Mouse (Mus musculus) right cerebral cortex, postnatal 14 days (tissue): ENCODE data around the gene Smurf1.

ENCODE experiments used
- DNase-seq: peaks from one replicate; pipeline ENCODE4 v3.0.0; 2022

Smurf1 gene

GRCm38 (mm10) chr5:144952592-144952991 lies 13.1 kb downstream of the Smurf1 start:
- no peak for DNase-seq

DNA sequence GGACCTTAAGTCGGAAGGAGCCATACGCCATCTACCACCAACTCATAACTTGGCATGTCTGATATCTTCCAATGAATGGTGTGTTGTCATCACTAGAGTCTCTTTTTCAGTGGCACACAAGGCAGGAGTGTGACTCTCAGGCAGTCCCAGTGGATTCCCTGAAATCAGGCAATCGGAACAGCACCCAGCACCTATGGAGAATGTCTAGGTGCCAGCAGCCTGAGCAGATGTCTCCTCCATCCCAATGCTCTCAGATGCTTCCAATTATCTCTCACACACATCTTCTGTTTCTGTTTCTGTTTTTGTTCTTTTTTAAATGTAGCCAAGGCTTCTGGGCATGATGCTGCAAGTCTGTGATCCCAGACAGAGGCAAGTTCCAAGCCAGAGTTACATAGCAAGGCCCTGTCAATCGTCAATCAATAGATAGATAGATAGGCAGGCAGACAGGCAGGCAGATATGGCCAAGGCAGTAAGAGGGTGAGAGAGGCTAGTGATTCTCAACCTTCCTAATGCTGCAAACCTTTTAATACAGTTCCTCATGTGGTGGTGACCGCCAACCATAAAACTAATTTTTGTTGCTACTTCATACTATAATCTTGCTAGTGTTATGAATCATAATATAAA lies 15.1 kb downstream of the Smurf1 start:
- no peak for DNase-seq

DNA sequence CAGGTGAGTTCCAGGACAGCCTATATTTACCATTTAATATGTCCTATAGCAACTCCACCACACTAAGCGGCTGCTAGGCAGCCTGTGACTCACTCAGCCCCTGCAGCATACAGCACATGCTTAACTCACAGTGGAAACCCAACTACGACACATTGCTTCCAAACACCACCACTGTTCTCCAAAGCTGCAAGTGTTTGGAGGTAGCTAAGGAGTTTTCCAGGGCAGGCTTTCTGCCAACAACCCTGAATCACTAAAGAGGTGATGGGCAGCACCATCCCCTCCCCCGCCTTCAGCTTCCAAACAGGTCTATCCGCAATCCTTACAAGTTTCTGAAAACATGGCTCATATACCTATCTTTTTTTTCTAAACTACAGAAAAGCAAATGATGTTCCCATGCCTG lies 15.8 kb downstream of the Smurf1 start:
- DNase-seq: no peak

- no peak for DNase-seq
Observed at GRCm38 (mm10) chr5:144948422-144948821, 17.2 kb downstream of the Smurf1 start.

GRCm38 (mm10) chr5:144948002-144948401 lies 17.6 kb downstream of the Smurf1 start:
- no peak for DNase-seq

- DNase-seq: no peak
Observed at GRCm38 (mm10) chr5:144946032-144946431, 19.6 kb downstream of the Smurf1 start.

- DNase-seq: no peak
Observed at GRCm38 (mm10) chr5:144944932-144945331, 20.7 kb downstream of the Smurf1 start.

- DNase-seq: no peak
Observed at GRCm38 (mm10) chr5:144944370-144944769, 21.3 kb downstream of the Smurf1 start.

- DNase-seq: no peak
Observed at GRCm38 (mm10) chr5:144943346-144943745, 22.3 kb downstream of the Smurf1 start.

DNA sequence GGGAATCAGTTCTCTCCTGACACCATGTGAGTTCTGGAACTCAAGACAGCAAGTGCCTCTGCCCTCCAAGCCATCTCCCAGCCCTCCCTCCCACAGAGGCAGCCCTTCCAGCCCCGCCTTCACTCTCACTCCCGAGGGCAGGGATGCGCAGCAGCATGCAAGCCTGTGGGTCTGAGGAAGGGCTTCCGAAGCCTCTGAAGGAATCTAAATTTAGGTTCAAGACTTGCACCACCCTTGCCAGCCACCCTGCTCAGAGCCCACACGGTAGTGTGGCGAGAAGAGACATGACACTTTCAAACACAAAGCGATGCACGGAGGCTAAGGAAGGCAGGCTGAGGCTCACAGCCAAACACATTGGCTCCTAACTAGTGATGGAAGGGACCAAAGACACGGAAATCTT lies 23.2 kb downstream of the Smurf1 start:
- DNase-seq: no peak

DNA sequence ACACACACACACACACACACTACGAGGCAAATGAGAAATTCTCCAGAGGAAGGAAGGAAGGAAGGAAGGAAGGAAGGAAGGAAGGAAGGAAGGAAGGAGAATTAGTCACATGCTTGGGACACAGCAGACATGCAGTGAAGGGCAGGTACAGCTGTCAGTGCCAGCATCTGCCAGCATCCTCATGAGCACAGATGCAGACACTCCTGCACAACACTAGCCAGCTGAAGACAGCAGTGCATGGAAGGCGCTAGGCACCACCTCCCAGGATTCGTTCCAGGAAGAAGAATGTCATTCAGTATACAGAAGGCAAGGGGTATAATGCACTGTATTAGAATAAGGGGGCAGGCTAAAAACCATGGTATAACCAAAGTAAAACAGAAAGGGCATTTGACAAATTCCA lies 24.7 kb downstream of the Smurf1 start:
- DNase-seq: no peak

DNA sequence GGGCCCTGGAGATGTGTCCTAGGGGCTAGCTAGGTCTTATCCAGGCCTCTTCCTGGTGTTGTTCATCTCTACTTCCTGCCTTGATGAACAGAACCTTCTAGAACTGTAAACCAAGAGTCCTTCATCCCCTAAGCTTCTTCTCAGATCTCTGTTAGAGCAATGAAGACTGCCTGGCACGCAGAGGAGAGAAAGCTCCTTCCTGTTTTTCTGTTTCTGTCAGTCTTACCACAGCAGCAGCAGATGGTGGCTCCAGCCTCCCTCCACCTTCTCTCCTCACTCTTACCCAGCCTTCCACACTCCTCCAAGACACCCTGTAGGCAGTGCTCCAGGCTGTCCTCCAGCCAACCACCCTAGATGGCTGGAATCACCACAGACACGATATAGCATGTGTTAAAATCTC lies 28.3 kb downstream of the Smurf1 start:
- DNase-seq: no peak

- no peak for DNase-seq
Observed at GRCm38 (mm10) chr5:144933486-144933885, 32.2 kb downstream of the Smurf1 start.

GRCm38 (mm10) chr5:144931841-144932240 lies 33.8 kb downstream of the Smurf1 start:
- no peak for DNase-seq

DNA sequence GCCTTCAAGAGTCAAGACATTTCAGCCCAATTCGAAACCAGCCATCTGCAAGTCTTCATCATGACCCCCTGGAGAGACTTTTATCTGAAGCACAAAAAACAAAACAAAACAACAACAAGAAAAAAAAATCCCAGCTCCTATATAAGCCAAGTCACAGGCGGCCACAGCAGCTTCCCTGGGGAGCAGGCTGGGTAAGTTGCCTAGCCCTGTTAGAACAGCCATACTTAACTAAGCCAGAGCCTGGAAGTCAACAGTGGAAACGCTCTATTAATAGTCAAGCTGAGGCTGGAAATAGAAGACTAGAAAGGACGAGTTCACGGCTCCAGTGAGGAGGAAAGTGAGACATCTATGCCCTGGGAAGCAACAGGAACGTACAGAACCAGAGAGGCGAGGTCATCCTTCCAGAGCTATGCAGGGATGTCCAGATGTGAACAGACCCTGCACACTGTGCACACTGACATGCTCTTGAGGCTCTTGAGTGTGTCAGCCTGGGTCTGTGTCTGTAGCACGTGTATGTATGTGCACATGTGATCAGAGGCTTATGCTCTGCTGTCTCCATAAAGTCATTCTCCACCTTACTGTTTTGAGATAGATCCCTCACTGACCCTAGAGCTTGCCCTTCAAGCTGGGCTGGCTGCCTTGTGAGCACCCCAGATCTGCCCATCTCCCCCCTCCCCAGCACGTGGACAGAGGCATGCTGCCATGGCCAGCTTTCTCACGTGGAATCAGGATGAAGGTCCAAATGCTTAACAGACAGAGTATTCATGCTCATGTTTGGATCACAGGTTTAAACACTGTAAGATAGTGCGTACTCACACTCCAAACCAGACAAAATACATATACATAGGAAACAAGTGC lies 36.6 kb downstream of the Smurf1 start:
- DNase-seq: no peak

GRCm38 (mm10) chr5:144926275-144926674 lies 39.4 kb downstream of the Smurf1 start:
- no peak for DNase-seq

DNA sequence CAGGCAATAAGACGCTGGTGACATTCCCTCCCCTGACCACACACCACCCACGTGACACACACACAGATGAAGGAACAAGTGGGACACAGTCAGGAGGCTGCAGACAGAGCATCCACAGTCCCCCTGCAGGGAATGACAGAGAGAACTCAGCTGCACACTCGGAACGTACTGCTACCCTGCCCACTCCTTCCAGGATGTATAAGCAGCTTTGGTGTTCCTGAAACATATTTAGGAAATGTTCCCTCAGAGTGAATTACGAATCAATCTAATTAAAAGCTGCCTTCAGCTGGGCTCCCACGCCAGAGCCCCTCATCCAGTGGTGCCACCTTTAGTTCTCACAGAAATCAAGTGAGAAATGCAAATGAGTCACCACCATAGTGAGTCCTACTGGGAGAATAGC lies 42.3 kb downstream of the Smurf1 start:
- DNase-seq: no peak

DNA sequence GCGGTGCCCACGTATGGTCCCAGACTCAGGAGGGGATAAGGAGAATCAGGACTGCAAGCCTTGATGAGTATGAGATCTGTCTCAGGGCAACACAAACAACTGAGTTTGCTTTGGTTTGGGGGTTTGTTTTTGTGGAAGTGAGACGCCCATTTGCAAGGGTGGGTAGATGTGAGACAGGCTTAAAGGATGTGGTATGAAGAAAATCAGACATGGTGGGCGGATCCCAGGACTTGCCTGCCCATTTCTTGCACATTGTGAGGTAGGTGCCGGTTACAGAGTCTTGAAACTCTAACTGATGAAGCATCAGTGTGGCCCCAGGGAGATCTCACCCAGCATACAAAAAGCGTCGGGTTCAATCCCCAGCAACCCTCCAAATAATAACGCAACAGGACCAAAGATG lies 45.9 kb downstream of the Smurf1 start:
- no peak for DNase-seq

DNA sequence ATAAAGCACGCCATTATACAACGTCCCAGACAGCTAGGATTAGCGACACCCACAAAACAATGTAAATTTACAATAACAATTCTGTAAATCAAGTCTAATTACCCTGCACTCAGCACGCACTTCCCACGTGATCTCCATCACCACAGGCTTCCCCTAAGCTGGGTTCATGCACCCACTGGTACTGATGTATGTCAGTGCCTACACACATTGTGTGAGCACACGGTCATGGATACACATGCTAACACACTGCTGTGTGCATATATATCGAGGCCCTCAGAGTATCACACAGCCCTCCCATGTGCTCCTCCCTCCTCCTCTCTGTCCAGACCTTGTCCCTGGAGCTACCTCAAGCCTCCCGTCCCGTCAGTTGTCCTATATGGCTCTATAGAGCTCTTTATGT lies 46.5 kb downstream of the Smurf1 start:
- DNase-seq: no peak

GRCm38 (mm10) chr5:144918204-144918603 lies 47.4 kb downstream of the Smurf1 start:
- no peak for DNase-seq

DNA sequence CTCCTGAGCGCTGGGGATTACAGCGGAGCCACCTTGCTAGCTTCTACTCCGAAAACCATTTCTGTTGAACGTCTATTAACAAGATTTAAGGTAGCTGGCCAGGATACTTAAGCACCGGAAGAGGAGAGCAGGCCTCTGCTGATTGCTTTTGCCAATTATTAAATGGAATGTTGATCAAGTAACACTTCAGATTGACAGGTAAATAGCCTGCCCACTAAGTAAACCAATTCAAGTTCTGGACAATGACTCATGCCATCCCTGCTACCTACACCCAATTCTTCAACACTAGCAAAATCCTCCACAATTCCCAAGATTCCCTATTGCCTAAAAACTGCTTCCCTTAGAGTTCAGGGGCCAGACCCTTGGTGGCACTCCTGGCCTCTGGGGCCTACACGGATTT lies 48.5 kb downstream of the Smurf1 start:
- no peak for DNase-seq

DNA sequence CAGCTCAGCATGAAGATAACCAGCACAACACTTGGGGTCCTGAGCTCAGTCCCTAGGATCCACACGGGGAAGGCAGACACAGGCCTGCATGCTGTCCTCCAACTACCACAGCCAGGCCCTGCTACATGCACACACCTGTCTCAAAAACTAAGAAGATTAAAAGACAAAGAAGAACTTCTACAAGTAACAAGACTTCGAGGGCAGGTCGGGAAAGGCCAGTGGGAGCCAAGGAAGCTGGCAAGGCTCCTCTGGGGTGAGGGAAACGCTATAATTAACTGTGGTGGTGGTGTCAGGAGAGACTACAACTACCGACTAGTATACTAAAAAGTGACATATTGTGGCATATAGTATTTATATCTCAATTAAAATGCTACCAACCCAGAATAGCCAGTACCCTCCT lies 49.8 kb downstream of the Smurf1 start:
- DNase-seq: no peak

GRCm38 (mm10) chr5:144914433-144914906 lies 51.2 kb downstream of the Smurf1 start:
- peak; percentile 35 for DNase-seq

DNA sequence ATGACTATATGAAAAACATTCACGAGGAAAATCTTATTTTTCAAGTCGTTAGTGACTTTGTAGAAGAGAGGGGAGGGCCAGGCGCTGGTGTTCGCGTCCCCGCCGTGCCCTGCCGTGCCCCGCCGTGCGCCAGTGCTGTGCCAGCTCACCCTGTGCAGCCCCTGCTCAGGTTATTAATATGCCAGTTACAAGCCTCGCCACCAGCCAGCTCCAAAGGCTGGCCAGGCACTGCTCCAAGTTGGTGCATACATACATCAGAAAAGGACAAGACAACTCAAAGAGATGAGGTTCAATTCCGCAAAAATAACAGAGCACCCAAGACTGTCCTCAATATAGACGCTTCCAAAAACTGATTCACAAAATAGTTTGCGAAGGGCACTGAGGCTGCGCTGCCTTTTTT lies 51.7 kb downstream of the Smurf1 start:
- DNase-seq: peak; percentile 31
